Mouse (Mus musculus): Measurements from ENCODE around the gene Mmp21. TPM values are rescaled to one million over a fixed set of nuclear protein-coding genes. Genes with fewer than 3 reads are reported as not detected.
A peak's percentile ranks its signal among the peaks of the same experiment; 100 is the strongest.

Mmp21 gene
- polyA plus RNA-seq, 1 experiment from 2014 or later = 0.10 TPM

- Histone ChIP-seq H3K4me2 (ENCODE audit: low read length) (no peak overlapping the region), H3K4me1 (ENCODE audit: control insufficient read depth, insufficient read depth, low read depth, low read length) (no peaks in the 10 kb centered on the region), H3K27ac (ENCODE audit: low read depth, low read length) (no peak overlapping the region), H3K36me3 (ENCODE audit: control insufficient read depth, insufficient read depth, low read length) (no peaks in the 10 kb centered on the region; the same call in 1 of the 2 replicates), H3K9me3 (ENCODE audit: control insufficient read depth, low read length) (no peaks in the 10 kb centered on the region), H3K9ac (ENCODE audit: low read depth, low read length) (no peak overlapping the region), H3K4me3 (ENCODE audit: low read length) (no peak overlapping the region), H3K27me3 (replicated peaks; ENCODE audit: control insufficient read depth, insufficient read depth, low read length) (no peaks in the 10 kb centered on the region)
- 87% methylated on average over 8 of the region's 8 CpGs for WGBS
- ATAC-seq = no peak
Measured at GRCm38 (mm10) chr7:133678716-133679115, 1.1 kb downstream of the Mmp21 start.

DNA sequence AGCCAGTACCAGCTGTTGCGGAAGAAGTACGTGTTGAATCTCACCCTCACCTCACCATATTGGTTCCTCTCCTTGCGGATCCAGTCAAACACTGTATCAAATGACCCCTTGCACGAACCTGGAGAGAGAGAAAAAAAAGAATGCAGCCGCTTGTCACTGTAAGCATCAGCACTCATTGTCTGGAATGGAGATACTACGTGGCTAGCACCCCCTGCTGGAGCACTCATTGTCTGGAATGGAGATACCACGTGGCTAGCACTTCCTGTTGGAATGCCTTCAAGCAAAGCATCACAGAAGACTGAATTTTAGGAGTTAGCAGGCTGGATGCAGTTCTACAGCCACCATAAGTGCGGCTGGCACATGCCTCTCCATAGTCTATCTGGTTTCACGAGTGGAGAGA, 3.9 kb downstream of the Mmp21 start:
- Histone ChIP-seq H3K4me2 (ENCODE audit: low read length) (no peak overlapping the region), H3K4me3 (ENCODE audit: low read length) (no peak overlapping the region), H3K9ac (ENCODE audit: low read depth, low read length) (no peak overlapping the region), H3K4me1 (ENCODE audit: control insufficient read depth, insufficient read depth, low read depth, low read length) (no peaks in the 10 kb centered on the region), H3K27ac (ENCODE audit: low read depth, low read length) (no peak overlapping the region), H3K27me3 (replicated peaks; ENCODE audit: control insufficient read depth, insufficient read depth, low read length) (no peaks in the 10 kb centered on the region), H3K36me3 (ENCODE audit: control insufficient read depth, insufficient read depth, low read length) (peaks cover 15% of the 10 kb centered on the region), H3K9me3 (ENCODE audit: control insufficient read depth, low read length) (no peaks in the 10 kb centered on the region)
- WGBS = 65% methylated on average over 9 of the region's 9 CpGs
- ATAC-seq = no peak

GRCm38 (mm10) chr7:133670846-133671245, 9.0 kb downstream of the Mmp21 start:
- Histone ChIP-seq H3K4me3 (ENCODE audit: low read length) (no peak overlapping the region), H3K36me3 (ENCODE audit: control insufficient read depth, insufficient read depth, low read length) (peaks cover 42% of the 10 kb centered on the region), H3K4me1 (ENCODE audit: control insufficient read depth, insufficient read depth, low read depth, low read length) (no peaks in the 10 kb centered on the region), H3K9ac (ENCODE audit: low read depth, low read length) (no peak overlapping the region), H3K4me2 (ENCODE audit: low read length) (no peak overlapping the region), H3K27ac (ENCODE audit: low read depth, low read length) (no peak overlapping the region), H3K27me3 (replicated peaks; ENCODE audit: control insufficient read depth, insufficient read depth, low read length) (no peaks in the 10 kb centered on the region), H3K9me3 (ENCODE audit: control insufficient read depth, low read length) (no peaks in the 10 kb centered on the region)
- 96% methylated on average over 3 of the region's 3 CpGs for WGBS
- ATAC-seq = no peak

DNA sequence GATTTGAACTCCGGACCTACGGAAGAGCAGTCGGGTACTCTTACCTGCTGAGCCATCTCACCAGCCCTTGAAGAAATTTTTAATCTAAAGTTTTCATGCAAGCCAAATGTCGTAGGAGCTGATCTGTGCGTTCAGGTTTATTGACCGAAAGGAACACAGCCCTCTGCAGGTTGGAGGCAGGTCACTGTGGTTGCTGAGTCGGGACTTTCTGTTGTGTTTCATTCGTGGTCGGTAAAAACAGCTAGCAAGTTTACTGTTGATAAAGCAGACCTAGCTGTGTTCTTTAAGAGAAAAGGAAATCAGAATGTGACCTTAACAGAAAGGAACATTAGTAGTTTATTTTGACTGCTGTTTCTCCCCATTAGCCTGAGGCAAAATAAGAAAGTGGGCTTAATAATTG, 9.9 kb downstream of the Mmp21 start:
- H3K4me2 ChIP-seq (ENCODE audit: low read length) = no peak overlapping the region
- 97% methylated on average over 9 of the region's 9 CpGs for WGBS
- no peak overlapping the region for H3K27ac ChIP-seq (ENCODE audit: low read depth, low read length)
- no peak for ATAC-seq
- H3K36me3 ChIP-seq (ENCODE audit: control insufficient read depth, insufficient read depth, low read length) = peaks cover 44% of the 10 kb centered on the region
- H3K9me3 ChIP-seq (ENCODE audit: control insufficient read depth, low read length) = no peaks in the 10 kb centered on the region
- H3K4me1 ChIP-seq (ENCODE audit: control insufficient read depth, insufficient read depth, low read depth, low read length) = no peaks in the 10 kb centered on the region
- H3K4me3 ChIP-seq (ENCODE audit: low read length) = no peak overlapping the region
- no peak overlapping the region for H3K9ac ChIP-seq (ENCODE audit: low read depth, low read length)
- no peaks in the 10 kb centered on the region for H3K27me3 ChIP-seq (replicated peaks; ENCODE audit: control insufficient read depth, insufficient read depth, low read length)

- H3K4me2 ChIP-seq (ENCODE audit: low read length) = no peak overlapping the region
- no peaks in the 10 kb centered on the region for H3K27me3 ChIP-seq (replicated peaks; ENCODE audit: control insufficient read depth, insufficient read depth, low read length)
- H3K27ac ChIP-seq (ENCODE audit: low read depth, low read length) = no peak overlapping the region
- no peak for ATAC-seq
- no peaks in the 10 kb centered on the region for H3K4me1 ChIP-seq (ENCODE audit: control insufficient read depth, insufficient read depth, low read depth, low read length)
- H3K9ac ChIP-seq (ENCODE audit: low read depth, low read length) = no peak overlapping the region
- peaks cover 50% of the 10 kb centered on the region for H3K36me3 ChIP-seq (ENCODE audit: control insufficient read depth, insufficient read depth, low read length)
- 94% methylated on average over 1 of the region's 1 CpGs for WGBS
- no peaks in the 10 kb centered on the region for H3K9me3 ChIP-seq (ENCODE audit: control insufficient read depth, low read length)
- no peak overlapping the region for H3K4me3 ChIP-seq (ENCODE audit: low read length)
Measured at GRCm38 (mm10) chr7:133669071-133669470, 10.8 kb downstream of the Mmp21 start.

- no peak for ATAC-seq
- Histone ChIP-seq H3K4me3 (ENCODE audit: low read length) (no peak overlapping the region), H3K27me3 (replicated peaks; ENCODE audit: control insufficient read depth, insufficient read depth, low read length) (no peaks in the 10 kb centered on the region), H3K4me1 (ENCODE audit: control insufficient read depth, insufficient read depth, low read depth, low read length) (no peaks in the 10 kb centered on the region), H3K9ac (ENCODE audit: low read depth, low read length) (no peak overlapping the region), H3K27ac (ENCODE audit: low read depth, low read length) (no peak overlapping the region), H3K9me3 (ENCODE audit: control insufficient read depth, low read length) (no peaks in the 10 kb centered on the region), H3K4me2 (ENCODE audit: low read length) (no peak overlapping the region), H3K36me3 (ENCODE audit: control insufficient read depth, insufficient read depth, low read length) (peaks cover 51% of the 10 kb centered on the region)
- WGBS = 83% methylated on average over 1 of the region's 1 CpGs
Measured at GRCm38 (mm10) chr7:133662467-133662866, 17.4 kb downstream of the Mmp21 start.

DNA sequence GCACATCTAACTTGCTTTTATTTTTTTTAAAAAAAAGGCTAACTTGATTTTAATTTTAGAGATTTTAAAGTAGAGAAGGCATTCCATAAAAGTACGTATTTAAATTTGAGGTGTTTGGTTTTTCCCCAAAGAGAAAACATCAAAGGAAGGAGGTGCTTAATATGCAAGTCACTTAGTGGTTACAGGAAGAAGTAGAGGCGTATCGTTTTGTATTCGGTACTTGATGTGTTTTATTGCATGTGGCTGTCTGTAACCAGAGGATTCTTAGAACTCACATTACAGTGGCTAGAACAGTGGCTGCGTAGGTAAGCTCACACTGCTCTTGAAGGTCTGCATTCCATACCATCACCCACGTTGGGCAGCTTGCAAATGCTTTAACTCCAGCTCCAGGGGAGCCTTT, 34.1 kb downstream of the Mmp21 start:
- Histone ChIP-seq H3K4me3 (ENCODE audit: low read length) (no peak overlapping the region), H3K9me3 (ENCODE audit: control insufficient read depth, low read length) (no peaks in the 10 kb centered on the region), H3K9ac (ENCODE audit: low read depth, low read length) (no peak overlapping the region), H3K4me1 (ENCODE audit: control insufficient read depth, insufficient read depth, low read depth, low read length) (no peaks in the 10 kb centered on the region), H3K27ac (ENCODE audit: low read depth, low read length) (no peak overlapping the region), H3K27me3 (replicated peaks; ENCODE audit: control insufficient read depth, insufficient read depth, low read length) (no peaks in the 10 kb centered on the region), H3K4me2 (ENCODE audit: low read length) (no peak overlapping the region), H3K36me3 (ENCODE audit: control insufficient read depth, insufficient read depth, low read length) (peaks cover 44% of the 10 kb centered on the region)
- no peak for ATAC-seq
- 92% methylated on average over 6 of the region's 6 CpGs for WGBS

GRCm38 (mm10) chr7:133638821-133639220, 41.0 kb downstream of the Mmp21 start:
- Histone ChIP-seq H3K27ac (ENCODE audit: low read depth, low read length) (no peak overlapping the region), H3K27me3 (replicated peaks; ENCODE audit: control insufficient read depth, insufficient read depth, low read length) (no peaks in the 10 kb centered on the region), H3K9me3 (ENCODE audit: control insufficient read depth, low read length) (no peaks in the 10 kb centered on the region), H3K4me3 (ENCODE audit: low read length) (no peak overlapping the region), H3K36me3 (ENCODE audit: control insufficient read depth, insufficient read depth, low read length) (peaks cover 32% of the 10 kb centered on the region), H3K4me2 (ENCODE audit: low read length) (peak overlapping the region; percentile 95), H3K9ac (ENCODE audit: low read depth, low read length) (no peak overlapping the region), H3K4me1 (ENCODE audit: control insufficient read depth, insufficient read depth, low read depth, low read length) (peaks cover 11% of the 10 kb centered on the region)
- no peak for ATAC-seq
- 90% methylated on average over 13 of the region's 13 CpGs for WGBS

DNA sequence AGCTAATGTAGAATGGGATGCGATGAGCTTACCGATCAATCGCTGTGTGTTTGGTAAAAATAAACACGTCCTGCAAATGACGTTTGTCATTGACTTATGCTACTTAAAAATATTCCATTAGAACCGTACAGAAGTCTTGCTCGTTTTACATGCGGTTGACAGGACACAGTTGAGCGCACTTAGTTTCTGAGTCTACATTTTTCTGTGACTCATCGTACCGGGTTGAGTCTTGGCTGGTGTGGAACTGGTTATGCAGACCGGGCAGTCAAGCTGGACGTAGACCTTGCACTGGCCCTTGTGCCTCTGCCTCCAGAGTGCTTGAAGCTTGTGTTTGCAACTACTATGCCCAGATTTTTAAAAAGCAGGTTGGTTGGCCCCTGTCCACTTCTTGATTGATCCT, 41.6 kb downstream of the Mmp21 start:
- Histone ChIP-seq H3K27me3 (replicated peaks; ENCODE audit: control insufficient read depth, insufficient read depth, low read length) (no peaks in the 10 kb centered on the region), H3K36me3 (ENCODE audit: control insufficient read depth, insufficient read depth, low read length) (peaks cover 29% of the 10 kb centered on the region), H3K9me3 (ENCODE audit: control insufficient read depth, low read length) (no peaks in the 10 kb centered on the region), H3K4me2 (ENCODE audit: low read length) (peak overlapping the region; percentile 95), H3K4me3 (ENCODE audit: low read length) (peak overlapping the region; percentile 93), H3K27ac (ENCODE audit: low read depth, low read length) (peak overlapping the region; percentile 84), H3K4me1 (ENCODE audit: control insufficient read depth, insufficient read depth, low read depth, low read length) (peaks cover 11% of the 10 kb centered on the region), H3K9ac (ENCODE audit: low read depth, low read length) (peak overlapping the region; percentile 93)
- 13% methylated on average over 13 of the region's 13 CpGs for WGBS
- no peak for ATAC-seq
